Mouse (Mus musculus) stomach, embryonic 14.5 days (tissue): ENCODE data around the gene Actl10. TPM values are rescaled to one million over a fixed set of nuclear protein-coding genes. Genes with fewer than 3 reads are reported as not detected.

Source experiments
- ATAC-seq: fragments of 200-750 bp; cut with Nextera tagmentation; 2 replicates; pipeline ENCODE4 v1.8.0; 2017; ENCODE audit warnings: low read depth, moderate TSS enrichment; ENCODE audit not compliant: insufficient number of reproducible peaks, insufficient read depth, low FRiP score
- H3K27ac ChIP-seq: fragments of 300-500 bp; sonication (generic); 2 replicates; pipeline ENCODE4 v1.5.1; 2014; ENCODE audit warnings: mild to moderate bottlenecking, low read length, moderate library complexity, mixed read lengths
- H3K27me3 ChIP-seq: fragments of 300-500 bp; sonication (generic); 2 replicates; pipeline ENCODE4 v1.6.1; 2014; ENCODE audit warnings: low read length, control low read depth, mixed read lengths; ENCODE audit not compliant: control insufficient read depth, insufficient read depth
- H3K36me3 ChIP-seq: fragments of 300-500 bp; sonication (generic); 2 replicates; pipeline ENCODE4 v1.6.1; 2014; ENCODE audit warnings: mild to moderate bottlenecking, control low read depth, low read length, moderate library complexity, mixed read lengths; ENCODE audit not compliant: control insufficient read depth, insufficient read depth
- H3K4me1 ChIP-seq: fragments of 300-500 bp; sonication (generic); 2 replicates; pipeline ENCODE4 v1.6.1; 2014; ENCODE audit warnings: low read length, control low read depth, mixed read lengths; ENCODE audit not compliant: control insufficient read depth, insufficient read depth
- H3K4me2 ChIP-seq: fragments of 300-500 bp; sonication (generic); replicated peaks from 2 replicates; pipeline ENCODE4 v1.6.1; 2014; ENCODE audit warnings: low read depth, low read length, control low read depth
- H3K4me3 ChIP-seq: fragments of 300-500 bp; sonication (generic); 2 replicates; pipeline ENCODE4 v1.5.1; 2014; ENCODE audit warnings: low read depth, low read length, control low read depth
- H3K9ac ChIP-seq: fragments of 300-500 bp; sonication (generic); replicated peaks from 2 replicates; pipeline ENCODE4 v1.6.1; 2014; ENCODE audit warnings: low read depth, mild to moderate bottlenecking, control low read depth, low read length, moderate library complexity, mixed read lengths
- H3K9me3 ChIP-seq: fragments of 300-500 bp; sonication (generic); 2 replicates; pipeline ENCODE4 v1.6.1; 2016; ENCODE audit warnings: low read depth, low read length, control low read depth; ENCODE audit not compliant: control insufficient read depth
- WGBS: fragments of 180-500 bp; shearing (Covaris S2); extraction: QIAGEN DNeasy Blood & Tissue Kit; methylation state at CpG from one replicate; pipeline ENCODE4 v1.1.7; 2014; 5-methylcytosine and 5-hydroxymethylcytosine counted together
- polyA plus RNA-seq: library from polyadenylated mRNA; unstranded; fragments of >200 nt; fragmentation: Nextera tagmentation; extraction: Ambion mirVana; gene quantifications from 2 replicates; pipeline ENCODE4 v1.2.1, GENCODE M21; 2014

Actl10 gene
- polyA plus RNA-seq, 1 experiment from 2014 or later, result not detected

GRCm38 (mm10) chr2:154569071-154569748 is 17.6 kb downstream of the Actl10 start:
- H3K9ac ChIP-seq, result peak overlapping the region; percentile 87
- H3K9me3 ChIP-seq, result no peaks in the 10 kb centered on the region
- peak overlapping the region; percentile 72 for H3K4me3 ChIP-seq
- peaks cover 2% of the 10 kb centered on the region; the same call in 1 of the 2 replicates for H3K36me3 ChIP-seq
- H3K27me3 ChIP-seq, result no peaks in the 10 kb centered on the region
- H3K4me1 ChIP-seq, result peaks cover 31% of the 10 kb centered on the region
- peak overlapping the region; percentile 82 for H3K4me2 ChIP-seq
- peak; percentile 85 for ATAC-seq
- H3K27ac ChIP-seq, result peak overlapping the region; percentile 89
- under 1% methylated on average over 69 of the region's 70 CpGs for WGBS

- Histone ChIP-seq H3K27me3 (no peaks in the 10 kb centered on the region), H3K4me1 (peaks cover 31% of the 10 kb centered on the region), H3K4me3 (peak within 1 kb of the TSS; percentile 72), H3K36me3 (peaks cover 2% of the 10 kb centered on the region; the same call in 1 of the 2 replicates), H3K4me2 (peak within 1 kb of the TSS; percentile 82), H3K27ac (peak within 1 kb of the TSS; percentile 89), H3K9me3 (no peaks in the 10 kb centered on the region), H3K9ac (peak within 1 kb of the TSS; percentile 87)
- peak; percentile 96 for ATAC-seq
- WGBS, result 1% methylated on average over 35 of the region's 44 CpGs
These were observed 18.3 kb downstream of the Actl10 start, which contains the start of gene E2f1 for GRCm38 (mm10) chr2:154569836-154570286. E2f1 (minus strand) TSS chr2:154569892.

GRCm38 (mm10) chr2:154570666-154571065 is 19.1 kb downstream of the Actl10 start:
- 60% methylated on average over 4 of the region's 4 CpGs for WGBS
- H3K4me1 ChIP-seq, result peaks cover 29% of the 10 kb centered on the region
- 0 out of 2 replicates have a peak, but pooled peaks cover under 1% of the 10 kb centered on the region for H3K36me3 ChIP-seq
- H3K27ac ChIP-seq, result peak overlapping the region; percentile 67; the same call in 1 of the 2 replicates
- H3K4me2 ChIP-seq, result peak overlapping the region; percentile 64; the same call in 1 of the 2 replicates
- H3K27me3 ChIP-seq, result no peaks in the 10 kb centered on the region
- no peak for ATAC-seq
- H3K4me3 ChIP-seq, result no peak overlapping the region; the same call in 1 of the 2 replicates
- H3K9ac ChIP-seq, result no peak overlapping the region
- no peaks in the 10 kb centered on the region for H3K9me3 ChIP-seq

- peaks cover 23% of the 10 kb centered on the region; the same call in 1 of the 2 replicates for H3K4me1 ChIP-seq
- no peaks in the 10 kb centered on the region for H3K27me3 ChIP-seq
- H3K9me3 ChIP-seq, result no peaks in the 10 kb centered on the region
- no peak for ATAC-seq
- no peak overlapping the region for H3K9ac ChIP-seq
- no peak overlapping the region for H3K4me3 ChIP-seq
- H3K4me2 ChIP-seq, result no peak overlapping the region
- H3K36me3 ChIP-seq, result no peaks in the 10 kb centered on the region
- WGBS, result 96% methylated on average over 4 of the region's 4 CpGs
- no peak overlapping the region for H3K27ac ChIP-seq
These were observed 19.7 kb downstream of the Actl10 start for GRCm38 (mm10) chr2:154571266-154571665.

GRCm38 (mm10) chr2:154571976-154572375 is 20.4 kb downstream of the Actl10 start:
- H3K4me3 ChIP-seq, result no peak overlapping the region
- no peak overlapping the region for H3K4me2 ChIP-seq
- no peaks in the 10 kb centered on the region for H3K36me3 ChIP-seq
- H3K27ac ChIP-seq, result peak overlapping the region; percentile 6; the same call in 1 of the 2 replicates
- no peak for ATAC-seq
- no peaks in the 10 kb centered on the region for H3K9me3 ChIP-seq
- no peaks in the 10 kb centered on the region for H3K27me3 ChIP-seq
- H3K9ac ChIP-seq, result no peak overlapping the region
- 54% methylated on average over 8 of the region's 8 CpGs for WGBS
- peaks cover 19% of the 10 kb centered on the region; the same call in 1 of the 2 replicates for H3K4me1 ChIP-seq

GRCm38 (mm10) chr2:154572996-154573395 is 21.4 kb downstream of the Actl10 start:
- Histone ChIP-seq H3K4me2 (no peak overlapping the region), H3K27ac (no peak overlapping the region), H3K4me3 (no peak overlapping the region), H3K9ac (no peak overlapping the region), H3K9me3 (no peaks in the 10 kb centered on the region), H3K27me3 (no peaks in the 10 kb centered on the region), H3K36me3 (no peaks in the 10 kb centered on the region), H3K4me1 (peaks cover 10% of the 10 kb centered on the region; the same call in 1 of the 2 replicates)
- no peak for ATAC-seq
- 74% methylated on average over 3 of the region's 3 CpGs for WGBS

- Histone ChIP-seq H3K4me3 (no peak overlapping the region), H3K27ac (no peak overlapping the region), H3K4me2 (no peak overlapping the region), H3K9me3 (no peaks in the 10 kb centered on the region), H3K36me3 (no peaks in the 10 kb centered on the region), H3K27me3 (no peaks in the 10 kb centered on the region), H3K9ac (no peak overlapping the region), H3K4me1 (no peaks in the 10 kb centered on the region; the same call in 1 of the 2 replicates)
- WGBS, result 71% methylated on average over 7 of the region's 7 CpGs
- no peak for ATAC-seq
These were observed 22.7 kb downstream of the Actl10 start for GRCm38 (mm10) chr2:154574271-154574670.

- Histone ChIP-seq H3K36me3 (no peaks in the 10 kb centered on the region), H3K9me3 (no peaks in the 10 kb centered on the region), H3K4me1 (no peaks in the 10 kb centered on the region), H3K27ac (no peak overlapping the region), H3K4me2 (no peak overlapping the region), H3K4me3 (no peak overlapping the region), H3K27me3 (no peaks in the 10 kb centered on the region), H3K9ac (no peak overlapping the region)
- ATAC-seq, result no peak
- WGBS, result 62% methylated on average over 12 of the region's 12 CpGs
These were observed 25.5 kb downstream of the Actl10 start for GRCm38 (mm10) chr2:154576876-154577743.
